Mouse (Mus musculus) heart, embryonic 10.5 days (tissue): Measurements from ENCODE around the gene Ehd1. TPM values are rescaled to one million over a fixed set of nuclear protein-coding genes. Genes with fewer than 3 reads are reported as not detected.
A peak's percentile ranks its signal among the peaks of the same experiment; 100 is the strongest.
"Not testable (repeated sequence)": the region's sequence is repeated elsewhere in the genome, so short reads cannot be mapped to it uniquely, and the experiment has no call there.

Experiments used
- DNase-seq: peaks from one replicate; pipeline ENCODE4 v3.0.0-alpha.2; 2017; ENCODE audit warnings: low spot score
- H3K27ac ChIP-seq: fragments of 300-500 bp; sonication (generic); 2 replicates; pipeline ENCODE4 v1.5.1; 2016; ENCODE audit warnings: mild to moderate bottlenecking
- H3K27me3 ChIP-seq: fragments of 300-500 bp; sonication (generic); 2 replicates; pipeline ENCODE4 v1.6.1; 2016; ENCODE audit warnings: mild to moderate bottlenecking; ENCODE audit not compliant: poor library complexity, insufficient read depth, severe bottlenecking
- H3K36me3 ChIP-seq: fragments of 300-500 bp; sonication (generic); 2 replicates; pipeline ENCODE4 v1.6.1; 2016; ENCODE audit warnings: mild to moderate bottlenecking, moderate library complexity
- H3K4me1 ChIP-seq: fragments of 300-500 bp; sonication (generic); 2 replicates; pipeline ENCODE4 v1.6.1; 2016; ENCODE audit warnings: mild to moderate bottlenecking
- H3K4me3 ChIP-seq: fragments of 300-500 bp; sonication (generic); 2 replicates; pipeline ENCODE4 v1.5.1; 2016; ENCODE audit warnings: mild to moderate bottlenecking, moderate library complexity
- H3K9me3 ChIP-seq: fragments of 300-500 bp; sonication (generic); 2 replicates; pipeline ENCODE4 v1.6.1; 2016; ENCODE audit warnings: mild to moderate bottlenecking, moderate library complexity
- WGBS: fragments of 180-500 bp; shearing (Covaris S2); methylation state at CpG from one replicate; pipeline ENCODE4 v1.1.7; 2016; 5-methylcytosine and 5-hydroxymethylcytosine counted together
- polyA plus RNA-seq: library from polyadenylated mRNA; unstranded; fragments of >200 nt; fragmentation: Nextera tagmentation; extraction: Ambion mirVana; gene quantifications from 2 replicates; pipeline ENCODE4 v1.2.1, GENCODE M21; 2016

The Ehd1 gene
- polyA plus RNA-seq, 1 experiment from 2014 or later = 89.6 TPM

GRCm38 (mm10) chr19:6286434-6287401, 10.2 kb downstream of the Ehd1 start:
- H3K36me3 ChIP-seq = peaks cover 75% of the 10 kb centered on the region

GRCm38 (mm10) chr19:6288236-6288894, 11.8 kb downstream of the Ehd1 start:
- DNase-seq = no peak
- Histone ChIP-seq H3K9me3 (no peaks in the 10 kb centered on the region), H3K27ac (peak overlapping the region; percentile 90), H3K4me3 (no peak overlapping the region; the same call in 1 of the 2 replicates), H3K36me3 (peaks cover 73% of the 10 kb centered on the region), H3K4me1 (peaks cover 84% of the 10 kb centered on the region), H3K27me3 (no peaks in the 10 kb centered on the region)
- WGBS = 68% methylated on average over 13 of the region's 13 CpGs

More at GRCm38 (mm10) chr19:6286434-6287401, 10.2 kb downstream of the Ehd1 start:
- H3K4me3 ChIP-seq = peak overlapping the region; percentile 36
- H3K27me3 ChIP-seq = no peaks in the 10 kb centered on the region
- WGBS = 65% methylated on average over 19 of the region's 19 CpGs
- H3K9me3 ChIP-seq = no peaks in the 10 kb centered on the region
- no peak for DNase-seq
- H3K4me1 ChIP-seq = peaks cover 81% of the 10 kb centered on the region
- H3K27ac ChIP-seq = peak overlapping the region; percentile 90

DNA sequence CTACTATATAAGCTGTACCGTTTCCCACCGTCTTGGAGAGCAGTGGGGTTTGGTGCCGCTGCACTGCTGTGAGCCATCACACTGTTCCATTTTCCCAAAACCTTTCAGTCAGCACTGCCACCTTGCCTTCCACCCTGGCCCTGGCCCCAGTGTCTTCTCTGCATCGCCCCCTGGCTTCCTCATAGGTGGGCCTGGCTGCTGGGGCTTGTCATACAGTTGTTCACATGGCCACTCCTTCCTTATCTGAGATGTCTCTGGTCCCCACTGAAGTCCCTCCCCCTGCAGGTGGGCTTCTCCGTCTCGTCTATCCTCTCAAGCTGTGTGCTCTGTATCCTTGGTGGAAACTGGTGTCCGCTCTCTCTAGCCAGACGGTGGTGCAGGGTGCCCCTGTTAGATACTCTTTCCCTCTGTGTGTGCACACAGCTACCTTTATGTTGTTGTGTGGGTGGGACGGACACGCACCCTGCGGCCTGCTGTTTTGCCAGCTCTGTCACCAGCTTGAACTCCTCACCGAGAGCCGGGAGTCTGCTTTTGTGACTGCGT, 13.2 kb downstream of the Ehd1 start:
- no peaks in the 10 kb centered on the region for H3K9me3 ChIP-seq
- H3K36me3 ChIP-seq = peaks cover 75% of the 10 kb centered on the region
- 86% methylated on average over 14 of the region's 14 CpGs for WGBS
- H3K4me1 ChIP-seq = peaks cover 70% of the 10 kb centered on the region
- H3K27ac ChIP-seq = peak overlapping the region; percentile 24; the same call in 1 of the 2 replicates
- H3K4me3 ChIP-seq = no peak overlapping the region
- H3K27me3 ChIP-seq = no peaks in the 10 kb centered on the region
- no peak for DNase-seq

DNA sequence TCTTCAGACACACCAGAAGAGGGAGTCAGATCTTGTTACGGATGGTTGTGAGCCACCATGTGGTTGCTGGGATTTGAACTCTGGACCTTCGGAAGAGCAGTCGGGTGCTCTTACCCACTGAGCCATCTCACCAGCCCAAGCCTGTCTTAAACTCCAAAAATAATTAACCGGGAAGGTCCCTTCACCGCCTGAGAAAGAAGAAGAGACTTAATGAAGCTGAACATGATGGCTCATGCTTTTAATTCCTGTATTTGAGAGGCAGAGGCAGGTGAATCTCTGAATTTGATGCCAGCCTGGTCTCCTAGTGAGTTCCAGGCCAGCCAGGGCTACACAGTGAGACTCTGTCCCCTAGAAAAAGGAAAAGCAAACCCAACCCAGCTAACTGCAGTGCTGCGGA, 14.2 kb downstream of the Ehd1 start:
- not testable (repeated sequence) for H3K27me3 ChIP-seq, H3K9me3 ChIP-seq, DNase-seq
- peaks cover 77% of the 10 kb centered on the region for H3K36me3 ChIP-seq
- 87% methylated on average over 5 of the region's 6 CpGs for WGBS
- peak overlapping the region; percentile 29 for H3K4me3 ChIP-seq
- H3K27ac ChIP-seq = peak overlapping the region; percentile 83
- peaks cover 60% of the 10 kb centered on the region for H3K4me1 ChIP-seq

DNA sequence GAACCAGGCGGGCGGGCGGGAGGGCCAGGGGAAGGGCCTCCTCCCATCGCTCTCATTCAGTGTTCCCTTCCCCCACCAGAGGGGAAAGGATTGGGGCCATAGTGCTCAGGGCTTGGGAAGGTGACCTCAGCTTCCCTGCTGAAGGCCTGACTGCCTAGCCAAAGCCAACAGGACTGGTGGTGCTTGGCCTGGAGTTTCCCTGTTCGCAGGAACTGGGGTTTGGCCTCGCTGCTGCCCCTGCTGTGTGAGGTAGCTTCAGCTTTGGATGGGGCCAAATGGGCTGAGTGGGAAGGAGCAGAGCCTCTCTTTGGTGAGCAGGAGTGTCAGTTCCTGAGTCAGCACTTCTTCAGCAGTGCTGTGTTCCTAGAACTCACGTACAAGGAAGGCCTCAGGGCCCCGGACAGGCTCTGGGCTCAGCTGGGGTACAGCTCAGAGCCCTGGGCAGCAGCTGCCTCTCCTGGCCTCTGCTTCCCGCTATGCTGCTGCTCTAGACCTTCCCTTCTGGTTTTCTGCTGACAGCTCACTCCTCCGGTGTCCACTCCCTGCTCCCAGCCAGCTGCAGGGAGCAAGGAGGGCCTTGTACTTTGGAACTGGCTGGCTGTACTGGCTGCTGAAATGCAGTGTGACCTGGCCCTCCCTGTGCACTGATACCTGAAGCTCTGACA, 14.7 kb downstream of the Ehd1 start:
- DNase-seq = peak; percentile 85
- Histone ChIP-seq H3K27ac (peak overlapping the region; percentile 83), H3K9me3 (no peaks in the 10 kb centered on the region), H3K36me3 (peaks cover 80% of the 10 kb centered on the region), H3K4me3 (peak overlapping the region; percentile 29), H3K4me1 (peaks cover 55% of the 10 kb centered on the region), H3K27me3 (no peaks in the 10 kb centered on the region)
- 62% methylated on average over 10 of the region's 10 CpGs for WGBS

DNA sequence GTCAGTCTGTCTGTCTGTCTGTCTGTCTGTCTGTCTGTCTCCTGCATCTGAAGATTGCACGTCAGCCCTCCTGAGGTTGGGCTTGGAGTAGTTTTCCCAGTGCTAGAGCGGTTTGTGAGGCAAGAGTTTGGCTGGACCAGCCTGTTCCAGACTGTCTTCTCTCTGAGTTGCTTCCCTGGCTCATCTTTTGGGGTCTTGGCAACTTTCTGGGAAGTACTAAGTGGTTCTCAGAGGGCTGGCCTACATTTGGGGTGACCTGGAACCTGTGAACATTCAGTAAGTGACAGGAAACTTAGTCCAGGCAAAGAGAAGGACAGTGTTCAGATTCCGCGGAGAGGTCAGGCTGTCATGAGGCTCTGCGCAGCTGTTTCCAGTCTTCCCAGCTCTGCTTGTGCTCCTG, 15.7 kb downstream of the Ehd1 start:
- no peaks in the 10 kb centered on the region for H3K9me3 ChIP-seq
- peaks cover 45% of the 10 kb centered on the region for H3K4me1 ChIP-seq
- H3K36me3 ChIP-seq = peaks cover 81% of the 10 kb centered on the region
- H3K4me3 ChIP-seq = no peak overlapping the region
- peak overlapping the region; percentile 83; the same call in 1 of the 2 replicates for H3K27ac ChIP-seq
- 86% methylated on average over 5 of the region's 5 CpGs for WGBS
- no peak for DNase-seq
- no peaks in the 10 kb centered on the region for H3K27me3 ChIP-seq

DNA sequence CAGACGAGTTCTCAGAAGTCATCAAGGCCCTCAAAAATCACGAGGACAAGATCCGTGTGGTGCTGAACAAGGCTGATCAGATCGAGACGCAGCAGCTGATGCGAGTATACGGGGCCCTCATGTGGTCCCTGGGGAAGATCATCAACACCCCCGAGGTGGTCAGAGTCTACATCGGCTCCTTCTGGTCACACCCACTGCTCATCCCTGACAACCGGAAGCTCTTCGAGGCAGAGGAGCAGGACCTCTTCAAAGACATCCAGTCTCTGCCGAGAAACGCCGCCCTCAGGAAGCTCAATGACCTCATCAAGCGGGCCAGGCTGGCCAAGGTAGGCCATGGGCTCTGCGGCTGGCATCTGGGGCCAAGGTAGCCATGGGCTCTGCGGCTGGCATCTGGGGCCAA, 17.8 kb downstream of the Ehd1 start:
- Histone ChIP-seq H3K4me3 (no peak overlapping the region), H3K27ac (no peak overlapping the region), H3K4me1 (peaks cover 30% of the 10 kb centered on the region), H3K36me3 (peaks cover 91% of the 10 kb centered on the region), H3K9me3 (no peaks in the 10 kb centered on the region), H3K27me3 (no peaks in the 10 kb centered on the region)
- DNase-seq = no peak
- 91% methylated on average over 17 of the region's 17 CpGs for WGBS

DNA sequence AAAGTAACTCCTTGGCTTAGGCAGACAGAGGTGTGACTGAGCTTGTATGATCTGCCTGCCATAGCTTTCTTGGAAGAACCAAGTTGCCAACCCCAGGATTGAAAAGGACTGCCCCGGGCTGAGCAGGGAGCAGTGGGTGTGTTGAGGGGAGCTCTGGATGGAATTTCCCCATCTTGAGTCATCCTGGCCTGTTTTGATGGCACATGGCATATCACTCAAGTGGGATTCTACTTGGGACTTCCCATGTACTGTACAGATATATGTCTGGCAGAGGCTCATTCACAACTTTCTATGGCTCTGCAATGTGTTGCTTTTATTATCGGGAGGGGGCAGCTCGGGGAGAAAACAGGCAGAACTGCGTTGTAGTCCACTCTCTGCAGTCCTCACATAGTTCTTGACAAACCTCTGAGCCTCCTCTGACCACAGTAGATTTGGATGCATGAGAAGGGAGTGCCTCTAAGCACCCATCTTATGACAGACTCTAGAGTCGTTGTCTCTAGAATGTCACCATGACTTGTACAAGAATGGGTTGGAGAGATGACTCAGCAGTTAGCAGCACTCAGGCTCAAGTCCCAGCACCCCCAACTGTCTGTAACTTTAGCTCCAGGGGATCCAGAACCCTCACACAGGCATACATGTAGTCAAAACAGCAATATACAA, 20.2 kb downstream of the Ehd1 start:
- 82% methylated on average over 5 of the region's 5 CpGs for WGBS
- Histone ChIP-seq H3K9me3 (no peaks in the 10 kb centered on the region), H3K27ac (peak overlapping the region; percentile 47), H3K4me1 (peaks cover 28% of the 10 kb centered on the region), H3K4me3 (no peak overlapping the region), H3K27me3 (no peaks in the 10 kb centered on the region), H3K36me3 (peaks cover 94% of the 10 kb centered on the region)
- no peak for DNase-seq

DNA sequence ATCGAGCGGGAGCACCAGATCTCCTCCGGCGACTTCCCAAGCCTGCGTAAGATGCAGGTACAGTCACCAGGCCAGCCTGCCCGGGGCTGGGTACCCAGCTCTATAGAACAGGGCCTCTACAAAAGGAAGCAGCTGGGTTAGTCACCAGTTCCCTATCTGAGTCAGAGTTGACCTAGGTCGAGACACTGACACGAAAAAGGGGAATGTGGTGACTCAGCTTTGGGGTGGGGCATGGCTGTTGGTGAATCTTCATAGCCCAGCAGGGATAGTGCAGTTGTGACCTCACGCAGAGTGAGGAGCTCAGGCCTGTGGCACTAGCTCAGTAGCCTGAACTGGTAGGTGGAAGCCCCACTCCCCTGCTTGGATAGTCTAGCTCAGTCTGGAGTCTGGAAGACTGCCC, 21.1 kb downstream of the Ehd1 start:
- H3K4me3 ChIP-seq = no peak overlapping the region
- no peaks in the 10 kb centered on the region for H3K9me3 ChIP-seq
- peak overlapping the region; percentile 47 for H3K27ac ChIP-seq
- peaks cover 18% of the 10 kb centered on the region for H3K4me1 ChIP-seq
- H3K36me3 ChIP-seq = peaks cover 86% of the 10 kb centered on the region
- DNase-seq = no peak
- WGBS = 81% methylated on average over 9 of the region's 9 CpGs
- no peaks in the 10 kb centered on the region for H3K27me3 ChIP-seq

DNA sequence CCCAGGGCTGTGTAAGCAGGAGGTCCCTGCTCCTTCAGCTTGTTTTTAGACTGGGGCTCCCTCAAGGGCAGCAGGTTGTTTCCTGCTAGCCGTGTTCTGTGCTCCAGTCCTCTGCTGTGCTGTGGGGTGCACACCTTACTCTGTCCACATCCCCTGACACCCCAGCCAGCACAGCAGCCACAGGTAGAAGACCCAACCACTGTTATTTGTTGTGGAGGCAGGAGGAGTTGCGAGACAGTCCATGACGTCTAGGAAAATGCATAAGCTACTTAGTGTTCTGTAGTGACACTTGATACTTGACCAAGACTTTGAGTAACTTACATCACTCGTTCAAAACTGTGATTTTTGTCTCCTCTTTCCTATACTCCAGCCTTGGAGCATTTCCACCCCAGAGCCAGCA, 22.5 kb downstream of the Ehd1 start:
- no peak overlapping the region for H3K27ac ChIP-seq

DNA sequence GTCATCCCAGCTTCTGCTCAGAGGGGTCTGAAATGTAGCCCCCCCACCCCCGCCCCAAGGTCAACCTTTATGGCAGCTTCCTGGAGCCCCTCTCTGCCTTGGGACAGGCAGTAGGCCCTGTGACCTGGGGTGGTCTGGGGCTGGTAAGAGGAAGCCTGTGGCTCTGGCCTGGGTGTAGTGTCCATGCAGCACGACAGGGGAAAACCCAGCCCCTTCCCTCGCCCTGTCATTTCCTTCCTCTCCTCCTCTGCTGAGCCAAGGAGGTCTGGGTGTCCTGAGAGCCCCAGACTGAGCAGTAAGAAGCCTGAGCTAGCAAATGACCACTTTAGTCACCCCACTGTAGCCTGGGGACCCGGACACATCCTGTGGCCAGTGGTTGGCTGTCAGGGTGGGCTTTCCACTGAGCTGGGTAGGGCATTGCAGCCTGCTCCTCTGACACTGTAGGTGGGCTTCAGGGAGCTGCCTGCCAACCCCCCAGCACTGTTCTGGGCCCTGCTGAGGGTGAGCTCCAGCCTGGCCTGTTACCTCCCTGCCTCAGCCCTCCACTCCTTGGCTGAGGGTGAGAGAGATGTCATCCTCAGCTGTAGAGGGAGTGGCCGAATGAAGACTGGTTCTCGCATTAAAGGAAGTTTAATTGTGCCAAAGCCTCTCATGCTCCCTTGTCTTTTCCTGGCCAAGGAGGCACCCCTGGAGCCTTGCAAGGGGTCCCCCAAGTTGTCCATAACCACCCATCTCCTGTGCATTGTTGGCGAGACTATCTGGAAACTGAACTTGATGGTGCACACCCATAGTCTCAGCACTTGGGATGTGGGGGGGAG, 23.1 kb downstream of the Ehd1 start:
- Histone ChIP-seq H3K4me3 (no peak overlapping the region), H3K36me3 (peaks cover 68% of the 10 kb centered on the region)

More for the DNA sequence above, 22.5 kb downstream of the Ehd1 start:
- 80% methylated on average over 4 of the region's 4 CpGs for WGBS
- H3K27me3 ChIP-seq = no peaks in the 10 kb centered on the region
- H3K4me3 ChIP-seq = no peak overlapping the region
- no peak for DNase-seq
- H3K36me3 ChIP-seq = peaks cover 75% of the 10 kb centered on the region
- peaks cover 28% of the 10 kb centered on the region for H3K4me1 ChIP-seq
- H3K9me3 ChIP-seq = no peaks in the 10 kb centered on the region

More for the DNA sequence above, 23.1 kb downstream of the Ehd1 start:
- no peak for DNase-seq
- Histone ChIP-seq H3K27me3 (no peaks in the 10 kb centered on the region), H3K9me3 (no peaks in the 10 kb centered on the region), H3K27ac (peak overlapping the region; percentile 70), H3K4me1 (peaks cover 35% of the 10 kb centered on the region)
- WGBS = 70% methylated on average over 7 of the region's 7 CpGs
